Comparison of ENCODE assay signal across 8 mouse cellular contexts in the genomic region with DNA sequence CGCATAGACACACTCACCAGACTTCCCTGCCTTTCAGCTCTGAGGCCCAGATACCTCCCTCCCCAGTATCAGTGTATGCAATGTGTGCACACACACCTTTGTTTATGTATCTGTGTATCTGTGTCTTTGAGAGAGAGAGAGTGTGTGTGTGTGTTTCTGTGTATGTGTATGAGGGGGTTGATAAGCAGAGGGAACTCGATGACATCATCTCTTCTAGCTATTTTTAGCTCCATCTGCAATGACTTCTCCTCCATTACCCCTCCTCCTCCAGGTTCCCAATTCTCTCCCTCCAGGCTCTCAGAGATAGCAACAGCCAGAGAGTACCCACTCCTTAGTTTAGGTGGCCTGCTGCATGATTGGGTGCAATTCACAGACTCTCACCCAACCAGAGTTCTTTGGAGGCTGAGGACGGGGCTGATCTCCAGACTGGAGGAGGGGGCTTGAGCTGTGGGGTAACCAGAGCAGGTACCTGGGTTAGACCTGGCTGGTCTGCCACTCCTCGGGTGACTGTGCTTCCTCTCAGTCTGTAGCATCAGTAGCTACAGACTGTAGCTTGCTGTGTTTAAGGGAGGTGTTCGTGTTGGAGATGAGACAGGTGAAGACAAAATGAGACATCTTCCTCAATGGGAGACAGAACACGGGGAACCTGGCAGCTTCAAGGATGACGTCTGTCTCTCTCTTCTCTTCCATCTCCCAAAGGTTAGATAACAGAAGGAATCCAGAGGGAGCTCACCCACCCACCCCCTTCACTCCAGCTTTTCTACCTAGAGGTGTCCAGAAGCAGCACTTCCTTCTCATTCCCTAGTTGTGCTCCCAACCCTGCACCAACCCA. TPM values are rescaled to one million over a fixed set of nuclear protein-coding genes. Genes with fewer than 3 reads are reported as not detected.
DNase-seq lines count a peak whose midpoint lies in the region; ATAC-seq and TF ChIP-seq lines count a peak whose summit lies in the region.

No protein-coding gene starts in this region.

- H3K9me3 ChIP-seq in midbrain, embryonic 10.5 days (replicated peaks): no peaks in the 10 kb centered on the region
- no peaks in the 10 kb centered on the region for H3K9me3 ChIP-seq in midbrain, embryonic 11.5 days (ENCODE audit: control insufficient read depth, low read length)
- no peaks in the 10 kb centered on the region for H3K9me3 ChIP-seq in heart, embryonic 16.5 days (replicated peaks; ENCODE audit: control insufficient read depth, low read length)
- H3K9me3 ChIP-seq in liver, embryonic 15.5 days (replicated peaks): no peaks in the 10 kb centered on the region

- peaks cover 44% of the 10 kb centered on the region for H3K4me1 ChIP-seq in midbrain, embryonic 10.5 days
- peaks cover 10% of the 10 kb centered on the region for H3K4me1 ChIP-seq in midbrain, embryonic 11.5 days (ENCODE audit: control insufficient read depth, insufficient read depth, low read length)
- peaks cover 35% of the 10 kb centered on the region for H3K4me1 ChIP-seq in heart, embryonic 16.5 days (ENCODE audit: control insufficient read depth, insufficient read depth, low read length)
- H3K4me1 ChIP-seq in liver, embryonic 15.5 days (replicated peaks): peaks cover 35% of the 10 kb centered on the region
- peaks cover 30% of the 10 kb centered on the region for H3K4me1 ChIP-seq in small intestine, adult 2 months (ENCODE audit: control insufficient read depth, insufficient read depth, insufficient read length, low read length)

- H3K4me3 ChIP-seq in midbrain, embryonic 10.5 days: 0 out of 2 replicates have a peak overlapping the region, but pooled peaks have one; percentile 7
- H3K4me3 ChIP-seq in midbrain, embryonic 11.5 days (ENCODE audit: low read depth, low read length): no peak overlapping the region
- no peak overlapping the region for H3K4me3 ChIP-seq in heart, embryonic 16.5 days (ENCODE audit: low read length)
- H3K4me3 ChIP-seq in liver, embryonic 15.5 days (replicated peaks): no peak overlapping the region
- H3K4me3 ChIP-seq in small intestine, adult 2 months (ENCODE audit: low read depth, low read length): no peak overlapping the region

- H3K27me3 ChIP-seq in midbrain, embryonic 10.5 days (ENCODE audit: low read depth, poor library complexity, severe bottlenecking): no peaks in the 10 kb centered on the region
- H3K27me3 ChIP-seq in midbrain, embryonic 11.5 days (ENCODE audit: control insufficient read depth, insufficient read depth, low read length): no peaks in the 10 kb centered on the region
- no peaks in the 10 kb centered on the region for H3K27me3 ChIP-seq in heart, embryonic 16.5 days (ENCODE audit: control insufficient read depth, insufficient read depth, low read length)
- peaks cover 39% of the 10 kb centered on the region for H3K27me3 ChIP-seq in liver, embryonic 15.5 days
- no peaks in the 10 kb centered on the region for H3K27me3 ChIP-seq in small intestine, adult 2 months (ENCODE audit: control insufficient read depth, insufficient read depth, low read length)

- peak overlapping the region; percentile 70 for H3K27ac ChIP-seq in midbrain, embryonic 10.5 days (replicated peaks)
- H3K27ac ChIP-seq in midbrain, embryonic 11.5 days (ENCODE audit: low read depth, low read length): no peak overlapping the region
- peak overlapping the region; percentile 86 for H3K27ac ChIP-seq in heart, embryonic 16.5 days (ENCODE audit: low read length)
- H3K27ac ChIP-seq in liver, embryonic 15.5 days (replicated peaks): no peak overlapping the region
- peak overlapping the region; percentile 43 for H3K27ac ChIP-seq in small intestine, adult 2 months (ENCODE audit: insufficient read depth, low read depth, low read length)

- DNase-seq in midbrain, embryonic 10.5 days (ENCODE audit: low spot score): no peak
- no peak for DNase-seq in midbrain, embryonic 11.5 days (ENCODE audit: low spot score, missing footprints)
- DNase-seq in cerebellum, adult 9-11 months: peak; percentile 90
- no peak for DNase-seq in urinary bladder, postnatal 10 days (ENCODE audit: low spot score)

- TF ChIP-seq POLR2A in small intestine, adult 2 months (IDR thresholded peaks at IDR 0.05; ENCODE audit: low read depth, low read length): no peak

- H3K9ac ChIP-seq in midbrain, embryonic 11.5 days (ENCODE audit: low read length): no peak overlapping the region
- H3K9ac ChIP-seq in heart, embryonic 16.5 days (ENCODE audit: low read length): peak overlapping the region; percentile 30
- no peak overlapping the region for H3K9ac ChIP-seq in liver, embryonic 15.5 days

- no peaks in the 10 kb centered on the region for H3K36me3 ChIP-seq in midbrain, embryonic 10.5 days
- no peaks in the 10 kb centered on the region for H3K36me3 ChIP-seq in midbrain, embryonic 11.5 days (ENCODE audit: control insufficient read depth, insufficient read depth, low read length)
- no peaks in the 10 kb centered on the region for H3K36me3 ChIP-seq in heart, embryonic 16.5 days (ENCODE audit: control insufficient read depth, insufficient read depth)
- no peaks in the 10 kb centered on the region for H3K36me3 ChIP-seq in liver, embryonic 15.5 days (replicated peaks)
- no peaks in the 10 kb centered on the region for H3K36me3 ChIP-seq in small intestine, adult 2 months (ENCODE audit: control insufficient read depth, insufficient read depth, low read length)

- no peak overlapping the region for H3K4me2 ChIP-seq in midbrain, embryonic 11.5 days
- H3K4me2 ChIP-seq in heart, embryonic 16.5 days (ENCODE audit: low read depth, low read length): peak overlapping the region; percentile 57
- H3K4me2 ChIP-seq in liver, embryonic 15.5 days: peak overlapping the region; percentile 51

- TF ChIP-seq CTCF in small intestine, adult 2 months (IDR thresholded peaks at IDR 0.05; ENCODE audit: extremely low read depth, insufficient read length, insufficient replicate concordance, low read depth, low read length): no peak

- 68% methylated on average over 7 of the region's 7 CpGs for WGBS in midbrain, embryonic 10.5 days
- WGBS in midbrain, embryonic 11.5 days: 74% methylated on average over 7 of the region's 7 CpGs
- 35% methylated on average over 7 of the region's 7 CpGs for WGBS in heart, embryonic 16.5 days
- WGBS in liver, embryonic 15.5 days (ENCODE audit: insufficient replicate concordance): 25% methylated on average over 7 of the region's 7 CpGs
- 43% methylated on average over 7 of the region's 7 CpGs for WGBS in small intestine, adult 2 months

- no peak for ATAC-seq in midbrain, embryonic 11.5 days (ENCODE audit: low FRiP score)
- ATAC-seq in heart, embryonic 16.5 days (replicated peaks; ENCODE audit: extremely low read depth, insufficient read depth, low FRiP score): peak; percentile 37; the same call in 1 of the 2 replicates
- ATAC-seq in liver, embryonic 15.5 days (ENCODE audit: insufficient read depth): peak; percentile 83
- ATAC-seq in monocyte, adult 5-6 weeks (replicated peaks; ENCODE audit: insufficient number of reproducible peaks, low FRiP score, low TSS enrichment, poor library complexity, severe bottlenecking): no peak

RNA-seq across cellular contexts. Expression of gene Gm49337, which starts 2.7 kb away (rescaled TPM):
- polyA plus RNA-seq in midbrain, embryonic 10.5 days (2016; fragmentation: Nextera tagmentation; extraction: Ambion mirVana): not detected in 2 replicates
- not detected in 2 replicates for polyA plus RNA-seq in midbrain, embryonic 11.5 days (2014; fragmentation: Nextera tagmentation; extraction: Ambion mirVana)
- not detected in 2 replicates for polyA plus RNA-seq in heart, embryonic 16.5 days (2015; fragmentation: Nextera tagmentation; extraction: Ambion mirVana)
- not detected in 2 replicates for polyA plus RNA-seq in liver, embryonic 15.5 days (2015; fragmentation: Nextera tagmentation; extraction: Ambion mirVana)
- not detected in 2 replicates for polyA plus RNA-seq in small intestine, adult 2 months (2012; rRNA removed)
- 0.76 TPM in 1 of 3 replicates, not detected in the others for total RNA-seq in monocyte, adult 5-6 weeks (2017)

RNA-seq across cellular contexts. Expression of gene 1700042G07Rik, which starts 2.8 kb away (rescaled TPM):
- not detected in 2 replicates for polyA plus RNA-seq in midbrain, embryonic 10.5 days (2016; fragmentation: Nextera tagmentation; extraction: Ambion mirVana)
- not detected in 2 replicates for polyA plus RNA-seq in midbrain, embryonic 11.5 days (2014; fragmentation: Nextera tagmentation; extraction: Ambion mirVana)
- not detected in 2 replicates for polyA plus RNA-seq in heart, embryonic 16.5 days (2015; fragmentation: Nextera tagmentation; extraction: Ambion mirVana)
- not detected in 2 replicates for polyA plus RNA-seq in liver, embryonic 15.5 days (2015; fragmentation: Nextera tagmentation; extraction: Ambion mirVana)
- not detected in 2 replicates for polyA plus RNA-seq in small intestine, adult 2 months (2012; rRNA removed)
- total RNA-seq in monocyte, adult 5-6 weeks (2017): not detected in 3 replicates

RNA-seq across cellular contexts. Expression of gene Tspan1, which starts 8.5 kb away (rescaled TPM):
- 0.06 TPM in 1 of 2 replicates, not detected in the other for polyA plus RNA-seq in midbrain, embryonic 10.5 days (2016; fragmentation: Nextera tagmentation; extraction: Ambion mirVana)
- not detected in 2 replicates for polyA plus RNA-seq in midbrain, embryonic 11.5 days (2014; fragmentation: Nextera tagmentation; extraction: Ambion mirVana)
- polyA plus RNA-seq in heart, embryonic 16.5 days (2015; fragmentation: Nextera tagmentation; extraction: Ambion mirVana): 1.9 and 3.2 TPM in 2 replicates
- 0.07 TPM in 1 of 2 replicates, not detected in the other for polyA plus RNA-seq in liver, embryonic 15.5 days (2015; fragmentation: Nextera tagmentation; extraction: Ambion mirVana)
- polyA plus RNA-seq in small intestine, adult 2 months (2012; rRNA removed): 30.5 and 34.8 TPM in 2 replicates
- not detected in 3 replicates for total RNA-seq in monocyte, adult 5-6 weeks (2017)

RNA-seq across cellular contexts. Expression of gene Lurap1, which starts 24.8 kb away (rescaled TPM):
- 2.2 and 2.7 TPM in 2 replicates for polyA plus RNA-seq in midbrain, embryonic 10.5 days (2016; fragmentation: Nextera tagmentation; extraction: Ambion mirVana)
- 1.5 and 1.8 TPM in 2 replicates for polyA plus RNA-seq in midbrain, embryonic 11.5 days (2014; fragmentation: Nextera tagmentation; extraction: Ambion mirVana)
- polyA plus RNA-seq in heart, embryonic 16.5 days (2015; fragmentation: Nextera tagmentation; extraction: Ambion mirVana): 2.3 and 2.9 TPM in 2 replicates
- polyA plus RNA-seq in liver, embryonic 15.5 days (2015; fragmentation: Nextera tagmentation; extraction: Ambion mirVana): 0.16 and 0.32 TPM in 2 replicates
- polyA plus RNA-seq in small intestine, adult 2 months (2012; rRNA removed): 0.85 and 1.4 TPM in 2 replicates
- 0.19 TPM in 1 of 3 replicates, not detected in the others for total RNA-seq in monocyte, adult 5-6 weeks (2017)

RNA-seq across cellular contexts. Expression of gene Pik3r3, which starts 45.5 kb away (rescaled TPM):
- 46.0 and 68.7 TPM in 2 replicates for polyA plus RNA-seq in midbrain, embryonic 10.5 days (2016; fragmentation: Nextera tagmentation; extraction: Ambion mirVana)
- 70.6 and 84.1 TPM in 2 replicates for polyA plus RNA-seq in midbrain, embryonic 11.5 days (2014; fragmentation: Nextera tagmentation; extraction: Ambion mirVana)
- 9.0 and 11.2 TPM in 2 replicates for polyA plus RNA-seq in heart, embryonic 16.5 days (2015; fragmentation: Nextera tagmentation; extraction: Ambion mirVana)
- 0.51 and 0.63 TPM in 2 replicates for polyA plus RNA-seq in liver, embryonic 15.5 days (2015; fragmentation: Nextera tagmentation; extraction: Ambion mirVana)
- 1.8 and 2.7 TPM in 2 replicates for polyA plus RNA-seq in small intestine, adult 2 months (2012; rRNA removed)
- 0.87 to 2.9 TPM in 2 of 3 replicates, not detected in the other for total RNA-seq in monocyte, adult 5-6 weeks (2017)

Comparison
In these comparisons a context has a peak if more than half of its experiments do, and no peak if none do; other contexts are left out.
1. H3K27ac ChIP-seq: peak in midbrain, embryonic 10.5 days (single experiment), heart, embryonic 16.5 days (single experiment) and small intestine, adult 2 months (single experiment); none in midbrain, embryonic 11.5 days (single experiment) and liver, embryonic 15.5 days (single experiment).
2. ATAC-seq: peak in heart, embryonic 16.5 days (single experiment) and liver, embryonic 15.5 days (single experiment); none in midbrain, embryonic 11.5 days (single experiment) and monocyte, adult 5-6 weeks (single experiment).